Mouse (Mus musculus) CH12.LX (cell line): ENCODE data around the gene Ufsp1. TPM values are rescaled to one million over a fixed set of nuclear protein-coding genes. Genes with fewer than 3 reads are reported as not detected.

ENCODE experiments used
- DNase-seq: peaks from one replicate; pipeline ENCODE4 v3.0.0-alpha.2; 2013; ENCODE audit errors: extremely low read depth
- H3K27ac ChIP-seq: 2 replicates; pipeline ENCODE4 v1.5.1; 2012; ENCODE audit warnings: low read depth, mild to moderate bottlenecking, control low read depth, moderate library complexity; ENCODE audit not compliant: insufficient read depth
- H3K27me3 ChIP-seq: replicated peaks from 2 replicates; pipeline ENCODE3; 2012; ENCODE audit warnings: inconsistent platforms
- H3K36me3 ChIP-seq, 2 experiments: replicated peaks in 1 of 2; 2 replicates each; pipeline versions ENCODE3 to v1.6.1; 2012; ENCODE audit warnings: inconsistent platforms in 1 of 2, low read length in 1 of 2, mild to moderate bottlenecking in 1 of 2, mixed read lengths in 1 of 2, moderate library complexity in 1 of 2; ENCODE audit not compliant: control insufficient read depth in 1 of 2, insufficient read depth in 1 of 2
- H3K4me1 ChIP-seq, 2 experiments: 2 replicates each; pipeline ENCODE4 v1.6.1; 2012; ENCODE audit warnings: inconsistent platforms in 1 of 2, moderate library complexity in 1 of 2; ENCODE audit not compliant: insufficient read depth in 2 of 2, control insufficient read depth in 1 of 2
- H3K4me2 ChIP-seq: 2 replicates; pipeline ENCODE4 v1.6.1; 2012; ENCODE audit warnings: low read depth, mild to moderate bottlenecking, control low read depth; ENCODE audit not compliant: poor library complexity, insufficient read depth, severe bottlenecking
- H3K4me3 ChIP-seq, 3 experiments: fragments of 150-350 bp in 1 of 3; sonication (generic) in 1 of 3; replicated peaks in 1 of 3; 2 replicates each; pipeline versions ENCODE3 to v1.5.1; 2011 to 2012; ENCODE audit warnings: low read depth in 2 of 3, low read length in 2 of 3, mild to moderate bottlenecking in 2 of 3, moderate library complexity in 2 of 3, control low read depth in 1 of 3, improper control_type of control experiment in 1 of 3, inconsistent platforms in 1 of 3, mixed read lengths in 1 of 3; ENCODE audit not compliant: poor library complexity in 1 of 3
- H3K79me2 ChIP-seq: replicated peaks from 2 replicates; pipeline ENCODE4 v1.6.1; 2012; ENCODE audit warnings: mild to moderate bottlenecking, moderate library complexity; ENCODE audit not compliant: control insufficient read depth, poor library complexity, insufficient read depth, severe bottlenecking; ENCODE audit errors: extremely low read depth
- H3K9ac ChIP-seq: 2 replicates; pipeline ENCODE4 v1.6.1; 2012; ENCODE audit warnings: low read depth, mild to moderate bottlenecking, control low read depth, moderate library complexity; ENCODE audit not compliant: insufficient read depth
- H3K9me3 ChIP-seq: replicated peaks from 2 replicates; pipeline ENCODE3; 2012; ENCODE audit warnings: low read length, inconsistent platforms, mixed read lengths
- CTCF ChIP-seq, 2 experiments: IDR thresholded peaks in 1 of 2; conservative IDR thresholded peaks in 1 of 2; 2 replicates each; pipeline ENCODE4 v1.5.1; 2011 to 2012; ENCODE audit warnings: low read depth in 2 of 2, low read length in 2 of 2, improper control_type of control experiment in 1 of 2, inconsistent platforms in 1 of 2, mild to moderate bottlenecking in 1 of 2, moderate library complexity in 1 of 2
- ELF1 ChIP-seq: IDR thresholded peaks from 2 replicates; pipeline ENCODE4 v1.6.1; 2014; ENCODE audit warnings: low read depth, mild to moderate bottlenecking, inconsistent platforms, low read length, improper control_type of control experiment
- NRF1 ChIP-seq: IDR thresholded peaks from 2 replicates; pipeline ENCODE4 v1.6.1; 2014; ENCODE audit warnings: low read depth, mild to moderate bottlenecking, inconsistent platforms, low read length, improper control_type of control experiment, moderate library complexity
- RAD21 ChIP-seq: IDR thresholded peaks from 2 replicates; pipeline ENCODE4 v1.6.1; 2011; ENCODE audit warnings: low read depth, mild to moderate bottlenecking, low read length, improper control_type of control experiment, moderate library complexity
- SMC3 ChIP-seq: IDR thresholded peaks from 2 replicates; pipeline ENCODE4 v1.6.1; 2011; ENCODE audit warnings: low read depth, low read length, improper control_type of control experiment
- TBP ChIP-seq: conservative IDR thresholded peaks from 2 replicates; pipeline ENCODE4 v1.6.1; 2011; ENCODE audit warnings: low read depth, low read length, improper control_type of control experiment
- USF1 ChIP-seq: IDR thresholded peaks from 2 replicates; pipeline ENCODE4 v1.6.1; 2014; ENCODE audit warnings: low read depth, mild to moderate bottlenecking, inconsistent platforms, low read length, improper control_type of control experiment
- dilution Hi-C: fragments of 300-500 bp; cut with MboI; formaldehyde crosslinking; loops from 2 replicates; pipeline ENCODE4 v1.14.3; 2020; ENCODE audit warnings: low sequenced_read_pairs; ENCODE audit not compliant: extremely low pct_unique_long_range_greater_than_20kb, extremely low pct_ligation_motif_present
- in situ Hi-C: fragments of 300-500 bp; cut with MboI; formaldehyde crosslinking; loops from 3 replicates; pipeline ENCODE4 v1.14.3; 2019; ENCODE audit warnings: low sequenced_read_pairs, low pct_ligation_motif_present, low pct_unique_long_range_greater_than_20kb, mixed read lengths
- polyA plus RNA-seq: library from polyadenylated mRNA; unstranded; fragments of >175 nt; gene quantifications from 2 replicates; pipeline ENCODE4 v1.2.1, GENCODE M21; 2012; ENCODE audit warnings: low read depth; ENCODE audit not compliant: insufficient read length
- total RNA-seq, 2 experiments: library from RNA; depleted of rRNA; stranded (reverse); fragments of 300-350 nt in 1 of 2; fragments of >200 nt in 1 of 2; gene quantifications; 2 replicates each; pipeline ENCODE4 v1.2.3; 2012 to 2014

Gene Ufsp1
- total and polyA plus RNA-seq, 3 experiments: 0.91 to 5.2 (median 2.9) TPM

DNA sequence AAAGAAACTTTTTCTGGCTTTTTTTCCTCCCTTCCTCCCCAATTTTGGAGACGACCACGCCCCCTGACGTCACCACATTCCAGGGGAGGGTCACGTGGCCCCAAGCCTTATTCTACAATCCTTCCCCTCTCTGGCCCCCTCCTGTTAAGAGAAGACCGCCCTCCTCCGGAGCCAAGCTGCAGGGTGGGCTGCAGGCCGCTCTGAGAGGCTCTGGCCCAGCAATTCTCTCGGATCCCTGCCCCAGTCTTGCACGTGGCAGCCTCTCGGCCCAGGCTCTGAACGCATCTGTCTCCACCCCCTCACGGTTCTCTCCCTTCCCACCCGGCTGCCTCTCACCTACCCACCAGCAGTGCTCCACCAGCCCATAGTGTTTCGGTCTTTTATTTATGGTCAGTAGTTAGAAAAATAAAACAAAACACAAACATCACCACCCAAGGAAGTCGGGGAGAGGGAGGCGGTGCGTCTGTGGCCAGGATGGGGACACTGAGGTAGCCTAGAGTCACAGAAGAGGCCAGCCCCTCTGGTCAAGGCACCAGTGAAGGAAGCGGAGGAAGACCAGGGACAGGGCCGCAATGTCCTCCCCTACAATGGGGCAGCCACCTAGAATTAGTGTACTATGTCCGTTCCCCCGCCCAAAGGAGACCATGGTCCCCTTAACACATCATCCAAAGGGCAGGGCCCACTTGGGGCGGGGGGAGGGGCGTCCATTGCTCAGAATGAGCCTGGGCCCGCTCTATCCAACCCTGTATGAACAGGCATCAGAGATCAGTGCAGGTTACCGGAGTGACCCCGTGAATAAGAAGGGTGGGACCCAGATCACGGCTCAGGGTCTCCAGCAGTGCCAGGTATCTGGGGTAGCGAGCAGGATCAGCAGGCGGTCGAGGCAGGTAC lies 20.0 kb downstream of the Ufsp1 start, which contains the start of gene Trip6:
Gene Trip6 (minus strand): TSS at position 212 of the 891 bp plus-strand sequence.
- Histone ChIP-seq H3K36me3 (peaks cover 13 to 59% of the 10 kb centered on the region in 2 experiments), H3K9ac (no peak within 1 kb of the TSS), H3K4me3 (no peak within 1 kb of the TSS), H3K27me3 (no peaks in the 10 kb centered on the region), H3K4me1 (peaks cover 8 to 28% of the 10 kb centered on the region in 2 experiments), H3K9me3 (no peaks in the 10 kb centered on the region), H3K27ac (no peak within 1 kb of the TSS), H3K4me2 (no peak within 1 kb of the TSS), H3K79me2 (no peaks in the 10 kb centered on the region)
- DNase-seq: no peak
- TF ChIP-seq RAD21: no peak
- TF ChIP-seq, all 38 proteins: peak for 0
- dilution Hi-C loops (no loop called here), in situ Hi-C loops (no loop called here)

GRCm38 (mm10) chr5:137315084-137315903 lies 20.9 kb downstream of the Ufsp1 start:
- Histone ChIP-seq H3K27me3 (no peaks in the 10 kb centered on the region), H3K9ac (no peak overlapping the region), H3K27ac (no peak overlapping the region), H3K9me3 (no peaks in the 10 kb centered on the region), H3K36me3 (peaks cover 18 to 59% of the 10 kb centered on the region in 2 experiments), H3K4me1 (peaks cover 2 to 19% of the 10 kb centered on the region in 2 experiments; a peak in 3 of 4 replicates), H3K4me2 (no peak overlapping the region), H3K79me2 (no peaks in the 10 kb centered on the region), H3K4me3 (no peak overlapping the region)
- dilution Hi-C loops: no loop called here
- TF ChIP-seq CTCF (conservative IDR thresholded peaks at IDR 0.05 in 1 of 2, IDR thresholded peaks at IDR 0.05 in 1 of 2; ENCODE audit: low read depth in 2 of 2, low read length in 2 of 2) (peak in 1 of 2 experiments; percentile 53; a peak in 2 of 4 replicates), TBP (no peak), SMC3 (peak; percentile 37), RAD21 (peak; percentile 19)
- in situ Hi-C loops: no loop called here
- peak; percentile 21 for DNase-seq

DNA sequence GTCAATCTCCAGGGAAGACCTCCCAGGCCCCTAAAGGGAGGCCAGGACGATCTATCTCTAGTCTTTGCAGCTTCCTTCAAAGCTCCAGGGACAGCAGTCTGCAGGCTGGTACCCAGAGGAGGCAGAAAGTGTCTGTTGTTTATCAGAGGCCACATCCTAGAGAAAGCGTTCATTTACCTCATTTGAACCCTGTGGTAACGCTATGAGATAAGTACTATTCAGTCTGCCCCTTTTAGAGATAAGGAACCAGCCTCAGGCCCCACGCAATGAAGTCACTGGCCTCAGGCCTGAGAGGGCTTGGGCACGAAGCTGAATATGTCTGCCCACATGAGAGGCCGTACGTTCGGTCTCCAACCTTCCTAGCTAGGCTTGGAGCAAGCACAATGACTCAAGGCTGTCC lies 22.9 kb downstream of the Ufsp1 start:
- dilution Hi-C loops: no loop called here
- peaks cover 33 to 71% of the 10 kb centered on the region in 2 experiments for H3K36me3 ChIP-seq
- H3K4me2 ChIP-seq: no peak overlapping the region
- no peaks in the 10 kb centered on the region for H3K79me2 ChIP-seq
- H3K4me3 ChIP-seq: no peak overlapping the region
- DNase-seq: no peak
- peaks cover 3% of the 10 kb centered on the region for H3K9me3 ChIP-seq
- no peak overlapping the region for H3K27ac ChIP-seq
- H3K27me3 ChIP-seq: no peaks in the 10 kb centered on the region
- in situ Hi-C loops: no loop called here
- no peak overlapping the region for H3K9ac ChIP-seq
- TF ChIP-seq ELF1: no peak
- no peak for TF ChIP-seq USF1
- TF ChIP-seq NRF1: no peak
- H3K4me1 ChIP-seq: peaks cover 0 to 11% of the 10 kb centered on the region in 2 experiments; a peak in 1 of 4 replicates
